Mouse (Mus musculus) hindbrain, postnatal 0 days (tissue): ENCODE data around the gene Gm12695. TPM values are rescaled to one million over a fixed set of nuclear protein-coding genes. Genes with fewer than 3 reads are reported as not detected.

Experiments used
- ATAC-seq: fragments of 200-750 bp; cut with Nextera tagmentation; 2 replicates; pipeline ENCODE4 v1.8.0; 2017; ENCODE audit warnings: mild to moderate bottlenecking, moderate TSS enrichment, moderate library complexity
- DNase-seq: peaks from one replicate; pipeline ENCODE4 v3.0.0-alpha.2; 2015; ENCODE audit warnings: low spot score
- H3K27ac ChIP-seq: fragments of 300-500 bp; sonication (generic); 2 replicates; pipeline ENCODE4 v1.5.1; 2014; ENCODE audit warnings: mild to moderate bottlenecking
- H3K27me3 ChIP-seq: fragments of 300-500 bp; sonication (generic); 2 replicates; pipeline ENCODE4 v1.6.1; 2014; ENCODE audit warnings: low read length, mixed read lengths; ENCODE audit not compliant: insufficient read depth
- H3K36me3 ChIP-seq: fragments of 300-500 bp; sonication (generic); 2 replicates; pipeline ENCODE4 v1.6.1; 2014; ENCODE audit warnings: low read length, mixed read lengths; ENCODE audit not compliant: insufficient read depth
- H3K4me1 ChIP-seq: fragments of 300-500 bp; sonication (generic); 2 replicates; pipeline ENCODE4 v1.6.1; 2014; ENCODE audit warnings: antibody characterized with exemption, low read length, mixed read lengths; ENCODE audit not compliant: insufficient read depth
- H3K4me2 ChIP-seq: fragments of 300-500 bp; sonication (generic); 2 replicates; pipeline ENCODE4 v1.6.1; 2014; ENCODE audit warnings: low read depth, mild to moderate bottlenecking, low read length, moderate library complexity, mixed read lengths
- H3K4me3 ChIP-seq: fragments of 300-500 bp; sonication (generic); 2 replicates; pipeline ENCODE4 v1.5.1; 2014; ENCODE audit warnings: low read length
- H3K9ac ChIP-seq: fragments of 300-500 bp; sonication (generic); replicated peaks from 2 replicates; pipeline ENCODE4 v1.6.1; 2014; ENCODE audit warnings: mild to moderate bottlenecking, low read length, moderate library complexity, mixed read lengths
- H3K9me3 ChIP-seq: fragments of 300-500 bp; sonication (generic); 2 replicates; pipeline ENCODE4 v1.6.1; 2016; ENCODE audit warnings: low read length, mixed read lengths
- CTCF ChIP-seq: IDR thresholded peaks from 2 replicates; pipeline ENCODE4 v1.5.1; 2016; ENCODE audit warnings: antibody characterized with exemption, control low read depth, low read depth
- WGBS: fragments of 180-500 bp; shearing (Covaris S2); extraction: QIAGEN DNeasy Blood & Tissue Kit; methylation state at CpG from one replicate; pipeline ENCODE4 v1.1.7; 2014; 5-methylcytosine and 5-hydroxymethylcytosine counted together
- polyA plus RNA-seq: library from polyadenylated mRNA; unstranded; fragments of >200 nt; fragmentation: Nextera tagmentation; extraction: Ambion mirVana; gene quantifications from 2 replicates; pipeline ENCODE4 v1.2.1, GENCODE M21; 2015
- total RNA-seq: library from RNA; depleted of rRNA; stranded (reverse); fragments of >200 nt; gene quantifications from 2 replicates; pipeline ENCODE4 v1.2.3, GENCODE M21; 2014; rRNA removed

Gene Gm12695
- total and polyA plus RNA-seq, 2 experiments from 2014 or later: not detected

DNA sequence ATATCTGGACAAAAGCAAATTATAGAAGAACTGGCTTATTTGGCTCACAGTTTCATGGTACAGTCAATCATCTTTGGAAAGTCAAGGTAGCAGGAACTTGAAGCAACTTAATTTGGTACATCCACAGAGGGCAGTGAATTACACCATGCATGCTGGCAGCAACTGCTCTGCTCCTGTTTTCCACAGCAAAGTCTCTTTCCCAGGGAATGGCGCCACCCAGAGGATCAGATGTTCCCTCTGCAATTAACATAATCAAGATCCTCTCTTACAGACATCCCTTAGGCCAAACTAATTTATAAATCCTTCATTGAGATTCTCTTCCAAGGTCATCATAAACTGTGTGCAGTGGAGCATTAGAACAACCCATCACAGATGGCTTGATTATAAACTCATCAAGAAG, 104.8 kb downstream of the Gm12695 start:
- Histone ChIP-seq H3K9me3 (no peaks in the 10 kb centered on the region), H3K4me1 (no peaks in the 10 kb centered on the region), H3K4me3 (no peak overlapping the region), H3K27ac (no peak overlapping the region), H3K27me3 (no peaks in the 10 kb centered on the region), H3K36me3 (no peaks in the 10 kb centered on the region), H3K9ac (no peak overlapping the region), H3K4me2 (no peak overlapping the region)
- 22% methylated on average over 1 of the region's 1 CpGs for WGBS
- ATAC-seq (peak; percentile 59; the same call in 1 of the 2 replicates), DNase-seq (peak; percentile 72)
- TF ChIP-seq CTCF: peak; percentile 69

Other genes starting within 250 kb of the Gm12695 start
- 9.1 and 9.3 TPM in 2 replicates for gene Cyp2j6, start 231.5 kb downstream of the Gm12695 start, total RNA-seq
- 10.9 and 11.8 TPM in 2 replicates for gene Cyp2j6, start 231.5 kb downstream of the Gm12695 start, polyA plus RNA-seq
- 19.9 and 26.1 TPM in 2 replicates for gene Cyp2j9, start 193.6 kb downstream of the Gm12695 start, total RNA-seq
- 21.2 and 23.9 TPM in 2 replicates for gene Cyp2j9, start 193.6 kb downstream of the Gm12695 start, polyA plus RNA-seq
- gene Cyp2j5, start 121.0 kb downstream of the Gm12695 start, total RNA-seq: not detected in 2 replicates
- not detected in 2 replicates for gene Cyp2j5, start 121.0 kb downstream of the Gm12695 start, polyA plus RNA-seq